Comparison of ENCODE assay signal across 22 mouse cellular contexts in the genomic region with DNA sequence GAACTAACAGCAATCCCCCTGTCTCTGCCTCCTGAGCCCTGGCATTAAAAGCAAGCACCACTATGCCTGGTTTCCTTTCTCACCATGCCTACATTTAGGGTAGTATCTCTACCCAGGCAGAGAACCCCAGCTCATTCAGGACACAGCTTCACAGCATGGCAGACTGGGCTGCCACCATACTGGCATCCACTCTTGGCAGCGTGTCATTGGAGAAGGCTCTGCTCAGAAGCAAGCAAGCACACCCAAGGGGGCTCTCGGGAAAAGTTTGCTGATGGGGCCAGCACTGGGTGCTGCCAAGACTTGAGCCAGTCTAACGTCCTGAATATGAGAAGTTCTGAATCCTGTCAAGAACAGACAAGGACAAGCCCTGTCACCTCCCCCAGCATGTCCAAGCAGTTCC.
DNase-seq lines count a peak whose midpoint lies in the region; ATAC-seq and TF ChIP-seq lines count a peak whose summit lies in the region.
"Had no signal": no experiment of that assay in that cellular context is flagged by ENCODE, and none has a peak within 500 bp of the region (broad histone marks: within the 10 kb centered on the region; RNA-seq: fewer than 3 reads in every experiment).

No protein-coding gene starts in this region.

- TF ChIP-seq CTCF in brain, embryonic 14.5 days (IDR thresholded peaks at IDR 0.05; ENCODE audit: borderline replicate concordance, extremely low read depth, insufficient read depth, insufficient read length) = no peak

- peaks cover 37% of the 10 kb centered on the region for H3K4me1 ChIP-seq in forebrain, embryonic 13.5 days
- H3K4me1 ChIP-seq in forebrain, embryonic 11.5 days (replicated peaks; ENCODE audit: control insufficient read depth, insufficient read depth, low read length) = peaks cover 6% of the 10 kb centered on the region; the same call in 1 of the 2 replicates
- H3K4me1 ChIP-seq in forebrain, embryonic 16.5 days (replicated peaks; ENCODE audit: control insufficient read depth, insufficient read depth, low read length) = peaks cover 38% of the 10 kb centered on the region
- H3K4me1 ChIP-seq: liver, embryonic 12.5 days had no signal

- H3K27me3 ChIP-seq in forebrain, embryonic 13.5 days = no peaks in the 10 kb centered on the region
- H3K27me3 ChIP-seq in forebrain, embryonic 11.5 days (ENCODE audit: control insufficient read depth, insufficient read depth, low read length) = no peaks in the 10 kb centered on the region
- no peaks in the 10 kb centered on the region for H3K27me3 ChIP-seq in forebrain, embryonic 16.5 days (replicated peaks; ENCODE audit: control insufficient read depth, insufficient read depth, low read length)

- 81% methylated on average over 3 of the region's 3 CpGs for WGBS in forebrain, embryonic 13.5 days
- WGBS in forebrain, embryonic 11.5 days = 84% methylated on average over 3 of the region's 3 CpGs
- 60% methylated on average over 3 of the region's 3 CpGs for WGBS in forebrain, embryonic 16.5 days

- H3K9me3 ChIP-seq in forebrain, embryonic 13.5 days (replicated peaks) = no peaks in the 10 kb centered on the region
- H3K9me3 ChIP-seq in forebrain, embryonic 11.5 days (ENCODE audit: control insufficient read depth, low read length) = no peaks in the 10 kb centered on the region
- H3K9me3 ChIP-seq in forebrain, embryonic 16.5 days (ENCODE audit: control insufficient read depth, low read length) = no peaks in the 10 kb centered on the region
- H3K9me3 ChIP-seq: heart, embryonic 13.5 days; hindbrain, embryonic 13.5 days; limb, embryonic 12.5 days; liver, embryonic 12.5 days; midbrain, embryonic 13.5 days had no signal

- H3K4me2 ChIP-seq in forebrain, embryonic 13.5 days = no peak overlapping the region
- no peak overlapping the region for H3K4me2 ChIP-seq in forebrain, embryonic 11.5 days (ENCODE audit: low read depth, low read length, severe bottlenecking)
- peak overlapping the region; percentile 41 for H3K4me2 ChIP-seq in forebrain, embryonic 16.5 days (ENCODE audit: low read length)
- H3K4me2 ChIP-seq: liver, embryonic 12.5 days had no signal

- intact Hi-C loops in left cerebral cortex, postnatal 4 days (cut with DNase I) = loop anchor here (10.0 kb wide), 1 partner anchor 154 kb away; no protein-coding TSS in a partner anchor
- intact Hi-C loops in left cerebral cortex, postnatal 10 days (cut with DNase I) = no loop called here

- TF ChIP-seq POLR2A in brain, embryonic 14.5 days (IDR thresholded peaks at IDR 0.05; ENCODE audit: borderline replicate concordance, extremely low read depth, insufficient read depth, insufficient read length, poor library complexity, severe bottlenecking) = no peak

- no peak for ATAC-seq in forebrain, embryonic 13.5 days
- no peak for ATAC-seq in forebrain, embryonic 11.5 days (replicated peaks; ENCODE audit: low FRiP score)
- ATAC-seq in forebrain, embryonic 16.5 days = no peak
- ATAC-seq: activated CD4-positive, CD25-positive, alpha-beta regulatory T cell, adult 4 months; liver, embryonic 12.5 days had no signal

- H3K27ac ChIP-seq in forebrain, embryonic 13.5 days = peak overlapping the region; percentile 92
- no peak overlapping the region for H3K27ac ChIP-seq in forebrain, embryonic 11.5 days (ENCODE audit: low read depth, low read length)
- peak overlapping the region; percentile 99 for H3K27ac ChIP-seq in forebrain, embryonic 16.5 days (ENCODE audit: low read length)
- H3K27ac ChIP-seq: heart, adult 2 months; heart, embryonic 13.5 days; limb, embryonic 12.5 days; liver, embryonic 12.5 days; midbrain, embryonic 13.5 days had no signal

- no peak for DNase-seq in forebrain, embryonic 11.5 days (ENCODE audit: low spot score)
- peak; percentile 50 for DNase-seq in left cerebral cortex, postnatal 4 days
- no peak for DNase-seq in left cerebral cortex, postnatal 10 days (ENCODE audit: extremely low spot score in 1 of 2, low spot score in 2 of 2)
- peak; percentile 43 for DNase-seq in brain, embryonic 14.5 days (ENCODE audit: low read depth)
- DNase-seq in right cerebral cortex, postnatal 14 days = no peak
- DNase-seq: adrenal gland, adult 8-10 months; gastrocnemius, postnatal 36 days; heart, adult 2 months; heart, postnatal 14 days; kidney, adult 2 months; lung, adult 18-20 months; thymus, adult 18-20 months; thymus, postnatal 36 days had no signal

- no peak overlapping the region for H3K4me3 ChIP-seq in forebrain, embryonic 13.5 days
- H3K4me3 ChIP-seq in forebrain, embryonic 11.5 days (ENCODE audit: low read depth, low read length) = no peak overlapping the region
- no peak overlapping the region for H3K4me3 ChIP-seq in forebrain, embryonic 16.5 days (replicated peaks; ENCODE audit: low read length)
- H3K4me3 ChIP-seq: heart, adult 2 months; heart, embryonic 13.5 days; hindbrain, embryonic 13.5 days; liver, embryonic 12.5 days; midbrain, embryonic 13.5 days; myocyte had no signal

- H3K9ac ChIP-seq in forebrain, embryonic 13.5 days = no peak overlapping the region
- H3K9ac ChIP-seq in forebrain, embryonic 11.5 days (ENCODE audit: low read length) = no peak overlapping the region
- H3K9ac ChIP-seq in forebrain, embryonic 16.5 days (replicated peaks; ENCODE audit: low read depth, low read length) = peak overlapping the region; percentile 48; the same call in 1 of the 2 replicates
- H3K9ac ChIP-seq: heart, embryonic 13.5 days; hindbrain, embryonic 13.5 days; limb, embryonic 12.5 days; liver, embryonic 12.5 days had no signal

- H3K36me3 ChIP-seq in forebrain, embryonic 13.5 days (ENCODE audit: poor library complexity, severe bottlenecking) = no peaks in the 10 kb centered on the region
- H3K36me3 ChIP-seq in forebrain, embryonic 11.5 days (ENCODE audit: control insufficient read depth, insufficient read depth, low read length) = no peaks in the 10 kb centered on the region
- no peaks in the 10 kb centered on the region for H3K36me3 ChIP-seq in forebrain, embryonic 16.5 days (ENCODE audit: control insufficient read depth, insufficient read depth)
- H3K36me3 ChIP-seq: heart, embryonic 13.5 days; hindbrain, embryonic 13.5 days; limb, embryonic 12.5 days; liver, embryonic 12.5 days; midbrain, embryonic 13.5 days had no signal

Comparison
In these comparisons a context has a peak if more than half of its experiments do, and no peak if none do; other contexts are left out.
1. DNase-seq: peak in left cerebral cortex, postnatal 4 days (single experiment) and brain, embryonic 14.5 days (single experiment); none in forebrain, embryonic 11.5 days (single experiment), left cerebral cortex, postnatal 10 days (0 of 2) and right cerebral cortex, postnatal 14 days (single experiment).